Mouse (Mus musculus) megakaryocyte, embryonic 14.5 days (primary cell): Measurements from ENCODE around the gene Smim27. TPM values are rescaled to one million over a fixed set of nuclear protein-coding genes. Genes with fewer than 3 reads are reported as not detected.

Experiments
- H3K27me3 ChIP-seq: replicated peaks from 2 replicates; pipeline ENCODE3; 2012; ENCODE audit warnings: inconsistent platforms
- H3K36me3 ChIP-seq: replicated peaks from 2 replicates; pipeline ENCODE3; 2012; ENCODE audit warnings: low read length, inconsistent platforms, mixed read lengths
- H3K4me1 ChIP-seq: 2 replicates; pipeline ENCODE4 v1.6.1; 2012; ENCODE audit warnings: inconsistent platforms
- H3K4me3 ChIP-seq: replicated peaks from 2 replicates; pipeline ENCODE3; 2012; ENCODE audit warnings: moderate library complexity, mild to moderate bottlenecking, inconsistent platforms
- H3K9me3 ChIP-seq: 2 replicates; pipeline ENCODE4 v1.6.1; 2012; ENCODE audit warnings: inconsistent platforms
- FLI1 ChIP-seq: IDR thresholded peaks from 2 replicates; pipeline ENCODE4 v1.6.1; 2012; ENCODE audit warnings: low read length, inconsistent platforms, mixed read lengths
- GATA1 ChIP-seq: IDR thresholded peaks from 3 replicates; pipeline ENCODE4 v1.6.1; 2012; ENCODE audit warnings: mixed read lengths, low read length, inconsistent platforms, borderline replicate concordance
- polyA plus RNA-seq: library from polyadenylated mRNA; stranded (reverse); fragments of >175 nt; gene quantifications from 2 replicates; pipeline ENCODE4 v1.2.3, GENCODE M21; 2012; ENCODE audit warnings: low replicate concordance; ENCODE audit not compliant: insufficient read depth

The Smim27 gene
- polyA plus RNA-seq, 1 experiment: 42.4 TPM

GRCm38 (mm10) chr4:40299169-40299568 lies 29.8 kb downstream of the Smim27 start:
- H3K4me3 ChIP-seq: peak overlapping the region; percentile 26
- TF ChIP-seq GATA1: no peak
- no peak for TF ChIP-seq FLI1
- H3K4me1 ChIP-seq: peaks cover 32% of the 10 kb centered on the region
- H3K9me3 ChIP-seq: peaks cover 19% of the 10 kb centered on the region
- no peaks in the 10 kb centered on the region for H3K36me3 ChIP-seq
- peaks cover 6% of the 10 kb centered on the region for H3K27me3 ChIP-seq

GRCm38 (mm10) chr4:40301076-40301789 lies 31.9 kb downstream of the Smim27 start:
- peaks cover 32% of the 10 kb centered on the region for H3K4me1 ChIP-seq
- peaks cover 13% of the 10 kb centered on the region for H3K27me3 ChIP-seq
- TF ChIP-seq FLI1 (no peak), GATA1 (no peak)
- peak overlapping the region; percentile 71 for H3K4me3 ChIP-seq
- peaks cover 8% of the 10 kb centered on the region; the same call in 1 of the 2 replicates for H3K9me3 ChIP-seq
- H3K36me3 ChIP-seq: no peaks in the 10 kb centered on the region

- Histone ChIP-seq H3K4me3 (no peak overlapping the region), H3K27me3 (peaks cover 13% of the 10 kb centered on the region), H3K4me1 (peaks cover 32% of the 10 kb centered on the region), H3K36me3 (no peaks in the 10 kb centered on the region), H3K9me3 (peaks cover 8% of the 10 kb centered on the region)
- TF ChIP-seq GATA1 (no peak), FLI1 (no peak)
Observed at GRCm38 (mm10) chr4:40302445-40303125, 33.2 kb downstream of the Smim27 start.

- peaks cover 26% of the 10 kb centered on the region for H3K4me1 ChIP-seq
- no peaks in the 10 kb centered on the region for H3K36me3 ChIP-seq
- peaks cover 12% of the 10 kb centered on the region for H3K27me3 ChIP-seq
- TF ChIP-seq FLI1: no peak
- no peak for TF ChIP-seq GATA1
- H3K4me3 ChIP-seq: no peak overlapping the region
- peaks cover 17% of the 10 kb centered on the region for H3K9me3 ChIP-seq
Observed at GRCm38 (mm10) chr4:40309682-40310081, 40.3 kb downstream of the Smim27 start.

GRCm38 (mm10) chr4:40310796-40311383 lies 41.5 kb downstream of the Smim27 start:
- Histone ChIP-seq H3K36me3 (no peaks in the 10 kb centered on the region), H3K27me3 (peaks cover 6% of the 10 kb centered on the region), H3K4me1 (peaks cover 26% of the 10 kb centered on the region), H3K4me3 (no peak overlapping the region), H3K9me3 (peaks cover 17% of the 10 kb centered on the region)
- TF ChIP-seq GATA1 (no peak), FLI1 (no peak)

GRCm38 (mm10) chr4:40312213-40312612 lies 42.8 kb downstream of the Smim27 start:
- TF ChIP-seq FLI1 (no peak), GATA1 (no peak)
- Histone ChIP-seq H3K9me3 (peaks cover 11% of the 10 kb centered on the region), H3K4me3 (no peak overlapping the region), H3K27me3 (peaks cover 6% of the 10 kb centered on the region), H3K4me1 (peaks cover 26% of the 10 kb centered on the region), H3K36me3 (no peaks in the 10 kb centered on the region)

- H3K9me3 ChIP-seq: peaks cover 4% of the 10 kb centered on the region
- TF ChIP-seq GATA1 (no peak), FLI1 (no peak)
- H3K36me3 ChIP-seq: no peaks in the 10 kb centered on the region
- H3K27me3 ChIP-seq: peaks cover 3% of the 10 kb centered on the region
- H3K4me3 ChIP-seq: no peak overlapping the region
- H3K4me1 ChIP-seq: peaks cover 26% of the 10 kb centered on the region
Observed at GRCm38 (mm10) chr4:40313026-40313425, 43.6 kb downstream of the Smim27 start.

- TF ChIP-seq FLI1 (no peak), GATA1 (no peak)
- peaks cover 22% of the 10 kb centered on the region for H3K4me1 ChIP-seq
- no peaks in the 10 kb centered on the region for H3K27me3 ChIP-seq
- peaks cover 4% of the 10 kb centered on the region; the same call in 1 of the 2 replicates for H3K9me3 ChIP-seq
- H3K4me3 ChIP-seq: no peak overlapping the region
- H3K36me3 ChIP-seq: no peaks in the 10 kb centered on the region
Observed at GRCm38 (mm10) chr4:40317404-40317803, 48.0 kb downstream of the Smim27 start.

Other genes with a start within 250 kb of the Smim27 start
- 1.7 and 3.3 TPM in 2 replicates for gene Aco1, start 126.5 kb upstream of the Smim27 start, polyA plus RNA-seq
- gene Ddx58, start 29.8 kb upstream of the Smim27 start, polyA plus RNA-seq: 1.7 and 2.8 TPM in 2 replicates
- gene Topors, start 271 bp downstream of the Smim27 start, polyA plus RNA-seq: 2.9 and 3.7 TPM in 2 replicates
- 44.4 and 297 TPM in 2 replicates for gene Ndufb6, start 9.8 kb downstream of the Smim27 start, polyA plus RNA-seq
- not detected in 2 replicates for gene Tmem215, start 202.6 kb downstream of the Smim27 start, polyA plus RNA-seq